Mouse (Mus musculus): ENCODE measurements around the gene 1810009A15Rik.

1810009A15Rik gene

DNA sequence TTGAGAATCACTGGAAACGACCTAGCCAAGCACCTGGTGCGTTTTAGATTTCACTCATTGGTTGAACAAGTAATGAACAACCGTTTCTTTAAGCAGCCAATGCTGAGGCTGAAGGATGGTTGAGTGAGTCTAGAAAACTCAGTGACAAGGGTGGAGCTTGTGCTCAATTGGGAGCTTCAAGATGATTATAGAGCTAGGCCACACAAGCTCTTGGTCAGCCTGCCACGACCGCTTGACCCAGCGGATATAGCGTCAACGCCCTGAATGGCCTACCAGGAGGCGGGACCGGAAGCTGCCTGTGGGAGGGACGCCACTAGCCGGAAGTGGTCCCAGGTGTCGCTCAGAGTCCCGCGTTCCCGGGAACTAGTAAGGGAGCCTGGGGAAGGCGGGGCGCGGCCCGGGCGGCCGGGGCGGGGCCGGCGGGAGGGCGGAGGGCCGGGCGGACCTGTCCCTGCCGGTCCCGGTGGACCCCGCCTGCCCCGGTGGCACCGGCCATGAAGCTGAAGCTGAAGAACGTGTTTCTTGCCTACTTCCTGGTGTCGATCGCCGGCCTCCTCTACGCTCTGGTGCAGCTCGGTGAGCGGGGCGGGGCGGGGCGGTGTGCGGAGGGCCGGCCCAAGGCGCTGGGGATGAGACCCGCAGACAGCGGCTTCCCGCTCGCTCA, 31.6 kb downstream of the 1810009A15Rik start, which contains the start of gene B3gat3:
Gene B3gat3 (plus strand): TSS at position 302 of the 664 bp plus-strand sequence.
- peak; percentile 97 for DNase-seq (ENCODE audit: low spot score)

DNA sequence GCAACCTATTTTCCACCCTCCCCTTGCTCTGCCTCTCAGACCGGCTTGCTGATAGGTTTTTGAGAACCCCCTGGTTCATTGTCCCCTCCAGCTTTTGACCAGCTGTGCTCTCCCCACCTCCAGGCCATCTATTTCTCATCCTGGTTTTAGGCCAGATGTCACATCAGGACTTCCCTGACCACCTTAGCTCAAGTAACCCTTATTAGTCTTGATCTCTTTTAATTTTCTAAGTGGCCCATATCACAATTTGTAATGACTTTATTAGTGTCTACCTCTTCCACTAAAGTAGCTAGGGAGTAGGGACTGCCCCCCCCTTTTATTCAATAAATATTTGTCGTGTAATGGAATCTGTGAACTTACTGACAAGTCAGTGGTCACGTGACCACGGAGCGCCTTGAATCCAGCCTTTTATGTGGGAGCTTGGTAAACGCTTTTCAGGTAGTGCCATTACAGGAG, 32.2 kb downstream of the 1810009A15Rik start:
- peak; percentile 60 for DNase-seq (ENCODE audit: low spot score)

DNA sequence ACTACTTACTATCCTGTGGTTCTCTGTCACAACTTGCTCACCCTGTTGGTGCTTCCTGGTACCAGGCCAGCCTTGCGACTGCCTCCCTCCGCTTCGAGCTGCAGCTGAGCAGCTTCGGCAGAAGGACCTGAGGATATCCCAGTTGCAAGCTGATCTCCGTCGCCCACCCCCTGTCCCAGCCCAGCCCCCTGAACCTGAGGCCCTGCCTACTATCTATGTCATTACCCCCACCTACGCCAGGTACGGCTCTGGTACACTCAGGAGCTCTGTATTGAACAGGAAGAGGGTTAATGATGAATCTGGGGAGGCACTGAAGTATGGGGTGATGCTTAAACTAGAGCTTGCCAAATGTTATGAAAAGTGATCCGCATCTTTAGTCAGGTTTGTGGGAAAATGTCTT, 33.1 kb downstream of the 1810009A15Rik start:
- no peak for DNase-seq (ENCODE audit: low spot score)

DNA sequence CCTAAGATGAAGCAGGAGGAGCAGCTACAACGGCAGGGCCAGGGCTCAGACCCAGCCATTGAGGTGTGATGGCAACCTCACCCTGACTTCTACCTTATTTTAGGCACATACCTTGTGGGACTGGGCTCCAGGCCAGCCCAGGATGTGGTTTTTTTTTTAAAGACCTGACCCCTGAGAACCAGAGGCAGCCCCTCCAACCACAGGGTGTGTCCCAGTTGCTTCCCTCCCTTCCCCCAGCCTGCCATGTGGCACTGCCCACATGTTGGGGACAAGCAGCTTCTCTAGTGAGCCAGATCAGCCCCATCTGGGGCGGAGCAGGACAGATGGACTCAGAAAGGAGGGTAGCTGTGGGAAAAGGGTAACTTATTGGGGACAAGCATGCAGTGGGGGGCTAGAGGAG, 38.1 kb downstream of the 1810009A15Rik start:
- DNase-seq (ENCODE audit: low spot score), result no peak

DNA sequence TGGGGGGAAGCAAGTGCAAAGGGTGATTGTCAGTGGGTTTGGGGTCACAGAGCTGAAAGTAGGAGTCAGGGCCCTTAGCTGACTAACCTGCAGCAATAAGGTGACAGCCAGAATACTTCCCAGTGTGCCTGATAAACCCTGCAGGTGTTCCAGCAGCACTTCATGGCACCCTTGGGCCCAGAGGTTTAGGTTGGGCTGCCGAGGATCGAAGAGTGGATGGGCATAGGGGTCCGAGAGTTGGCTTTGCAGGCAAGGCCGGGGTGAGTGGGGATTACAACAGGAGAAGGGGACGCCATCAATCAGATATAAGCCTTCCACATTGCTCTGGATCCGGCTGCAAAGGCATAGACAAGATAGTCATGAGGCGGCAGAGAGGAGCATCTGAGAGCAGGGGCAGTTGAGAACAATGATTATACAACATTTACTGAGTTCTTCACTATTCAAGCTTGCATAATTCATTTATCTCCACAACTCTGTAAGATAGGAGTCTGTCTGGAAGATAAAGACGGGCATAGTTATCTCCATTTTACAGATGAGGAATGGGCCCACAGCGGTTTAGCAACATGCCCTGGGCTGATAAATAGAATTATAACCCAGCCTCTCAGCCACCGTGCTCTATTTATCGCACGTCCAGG, 39.4 kb downstream of the 1810009A15Rik start:
- no peak for DNase-seq (ENCODE audit: low spot score)

DNA sequence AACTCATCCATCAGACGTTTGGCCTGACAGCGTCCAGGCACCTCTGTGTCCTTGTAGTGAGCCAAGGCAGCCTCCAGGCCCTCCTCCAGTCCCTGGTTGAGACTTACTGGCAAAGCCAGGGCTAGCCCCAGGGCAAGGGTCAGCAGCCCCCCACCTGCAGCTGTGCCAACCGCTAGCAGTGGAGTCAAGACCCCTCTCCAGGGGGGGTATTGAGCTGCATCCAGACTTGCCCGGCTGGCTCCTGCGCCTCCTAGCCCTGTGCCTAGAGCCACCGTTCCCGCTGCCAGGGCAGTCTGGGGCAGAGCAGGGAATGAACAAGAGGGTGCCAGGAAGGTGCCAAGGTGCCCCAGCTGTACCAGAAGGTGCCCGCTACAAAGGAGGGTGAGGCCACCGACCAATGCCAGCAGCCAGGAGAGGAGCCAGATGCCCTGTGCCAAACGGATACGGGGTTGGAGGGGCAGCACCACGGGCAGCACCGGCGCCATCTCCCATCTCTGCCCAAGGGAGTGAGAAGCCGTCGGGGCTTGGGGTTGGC, 40.1 kb downstream of the 1810009A15Rik start:
- no peak for DNase-seq (ENCODE audit: low spot score)

DNA sequence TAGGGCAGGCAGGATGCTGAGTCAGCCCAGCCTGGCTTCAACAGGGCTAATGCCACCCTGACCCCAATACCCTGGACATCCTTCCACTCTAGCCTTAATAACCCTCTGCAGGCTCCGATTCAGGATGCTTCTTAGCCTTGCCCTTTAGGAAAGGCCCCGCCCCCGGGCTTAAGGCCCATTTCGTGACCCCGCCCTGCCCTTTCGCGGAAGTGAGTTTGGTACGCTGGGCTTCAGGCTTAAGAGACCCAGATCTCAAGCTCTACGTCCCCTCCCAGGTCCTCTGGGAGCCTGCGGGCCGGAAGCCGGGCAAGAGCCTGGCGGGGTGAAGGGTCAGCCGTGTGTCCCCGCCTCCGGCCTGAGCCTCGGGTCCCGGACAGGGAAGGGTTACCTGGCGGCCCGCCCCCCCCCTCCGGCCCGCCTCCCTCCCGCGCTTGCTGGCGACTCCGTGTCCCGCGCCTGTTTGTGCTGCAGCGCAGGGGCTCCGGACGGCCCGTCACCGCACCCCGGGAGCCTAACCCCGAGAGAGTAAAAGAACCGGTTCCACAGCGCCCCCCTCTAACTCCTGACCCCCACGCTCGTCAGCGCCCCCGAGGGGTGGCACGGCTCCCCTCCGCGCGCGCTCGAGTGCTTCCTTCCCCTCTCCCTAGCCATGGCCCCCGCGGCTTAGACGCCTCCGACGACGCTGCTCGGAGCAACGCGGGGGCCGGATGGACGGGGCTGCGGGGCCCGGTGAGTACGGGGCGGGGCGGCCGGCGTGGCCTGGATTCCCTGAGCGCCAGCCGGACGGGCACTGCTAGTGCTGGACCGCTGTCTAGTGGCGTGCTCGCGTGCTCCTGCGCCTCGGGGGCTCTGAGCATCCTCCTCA, 40.8 kb downstream of the 1810009A15Rik start, which contains the start of the genes Rom1 and Eml3:
Gene Rom1 (minus strand): TSS at position 133 of the 865 bp plus-strand sequence.
Gene Eml3 (plus strand): TSS at position 329 of the 865 bp plus-strand sequence.
- DNase-seq (ENCODE audit: low spot score), result peak; percentile 93

DNA sequence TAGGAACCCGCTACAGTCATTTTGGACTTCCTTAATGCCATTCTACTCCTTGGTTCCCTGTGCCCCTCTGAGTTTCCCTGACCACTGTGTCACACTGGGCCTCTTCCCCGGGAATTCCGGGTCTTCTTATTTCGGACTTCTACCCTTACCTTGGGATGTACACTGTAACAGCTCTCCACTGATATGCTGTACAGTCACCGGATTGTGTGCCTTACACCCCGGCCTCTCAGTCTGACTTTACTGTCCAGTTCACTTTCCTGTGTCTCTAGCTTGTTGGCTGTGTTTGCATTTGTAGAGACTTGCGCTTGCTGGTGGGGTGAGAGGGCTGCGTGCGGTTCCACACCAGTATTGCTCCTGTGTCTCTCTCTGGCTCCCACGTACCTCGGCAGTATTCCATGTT, 41.5 kb downstream of the 1810009A15Rik start:
- no peak for DNase-seq (ENCODE audit: low spot score)

DNA sequence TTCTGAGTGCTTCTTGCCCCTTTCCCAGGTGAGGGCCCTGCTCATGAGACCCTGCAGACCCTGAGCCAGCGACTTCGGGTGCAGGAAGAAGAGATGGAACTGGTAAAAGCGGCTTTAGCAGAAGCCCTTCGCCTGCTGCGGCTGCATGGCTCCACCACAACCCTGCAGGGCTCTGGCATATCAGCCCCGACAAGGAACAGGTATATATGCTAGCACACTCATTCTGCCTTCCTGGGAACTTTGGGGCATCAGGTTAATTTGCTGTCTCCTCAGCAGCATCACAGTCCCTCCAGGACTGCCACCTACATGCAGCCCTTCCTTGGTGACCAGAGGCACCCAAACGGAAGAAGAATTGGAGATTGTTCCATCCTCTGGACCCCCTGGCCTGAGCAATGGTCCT, 42.1 kb downstream of the 1810009A15Rik start:
- DNase-seq (ENCODE audit: low spot score), result no peak

DNA sequence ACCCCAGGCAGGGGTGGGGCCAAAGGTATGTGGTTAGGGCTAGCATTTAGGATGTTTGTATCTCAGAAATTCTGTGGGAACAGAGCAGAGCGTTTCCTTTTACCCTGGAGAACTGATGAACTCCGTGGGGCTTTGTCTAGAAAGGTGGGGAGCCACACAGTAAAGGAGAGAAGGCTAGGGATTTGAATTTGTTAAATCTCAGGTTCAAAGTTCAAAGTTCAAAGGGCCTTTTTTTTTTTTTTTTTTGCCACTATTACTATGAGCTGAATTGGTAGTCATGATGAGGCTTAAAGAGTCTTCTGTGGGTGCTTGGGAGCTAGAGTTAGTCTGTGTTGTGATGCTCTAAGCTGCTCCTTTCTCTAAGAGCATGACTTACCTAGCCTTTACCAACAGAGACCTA, 48.1 kb downstream of the 1810009A15Rik start:
- DNase-seq (ENCODE audit: low spot score), result no peak

Measured in yolk sac, embryonic 10.5 days (tissue).